Mouse (Mus musculus): ENCODE data around the gene Sec61g.
"Not testable (repeated sequence)": the region's sequence is repeated elsewhere in the genome, so short reads cannot be mapped to it uniquely, and the experiment has no call there.

GRCm38 (mm10) chr11:16515081-16515480, 6.8 kb upstream of the Sec61g start:
- not testable (repeated sequence) for TF ChIP-seq GATA1 (IDR thresholded peaks at IDR 0.05; ENCODE audit: borderline replicate concordance, low read length); FLI1 (IDR thresholded peaks at IDR 0.05; ENCODE audit: low read length)

Measured in megakaryocyte, embryonic 14.5 days (primary cell).